Mouse (Mus musculus) heart, embryonic 13.5 days (tissue): ENCODE data around the gene Gm48552. TPM values are rescaled to one million over a fixed set of nuclear protein-coding genes. Genes with fewer than 3 reads are reported as not detected.

Experiments
- ATAC-seq: fragments of 200-750 bp; cut with Nextera tagmentation; 2 replicates; pipeline ENCODE4 v1.8.0; 2017; ENCODE audit warnings: moderate TSS enrichment; ENCODE audit not compliant: insufficient number of reproducible peaks, low FRiP score, low TSS enrichment; ENCODE audit errors: extremely low read depth
- H3K27ac ChIP-seq: fragments of 300-500 bp; sonication (generic); replicated peaks from 2 replicates; pipeline ENCODE4 v1.5.1; 2015; ENCODE audit warnings: moderate library complexity, mild to moderate bottlenecking, inconsistent platforms
- H3K27me3 ChIP-seq: fragments of 300-500 bp; sonication (generic); replicated peaks from 2 replicates; pipeline ENCODE4 v1.6.1; 2015; ENCODE audit warnings: mild to moderate bottlenecking, inconsistent platforms
- H3K36me3 ChIP-seq: fragments of 300-500 bp; sonication (generic); 2 replicates; pipeline ENCODE4 v1.6.1; 2015; ENCODE audit warnings: mild to moderate bottlenecking, inconsistent platforms
- H3K4me1 ChIP-seq: fragments of 300-500 bp; sonication (generic); 2 replicates; pipeline ENCODE4 v1.6.1; 2015; ENCODE audit warnings: inconsistent platforms
- H3K4me2 ChIP-seq: fragments of 300-500 bp; sonication (generic); 2 replicates; pipeline ENCODE4 v1.6.1; 2015; ENCODE audit warnings: inconsistent platforms, mild to moderate bottlenecking, moderate library complexity
- H3K4me3 ChIP-seq: fragments of 300-500 bp; sonication (generic); 2 replicates; pipeline ENCODE4 v1.5.1; 2015; ENCODE audit warnings: moderate library complexity, mild to moderate bottlenecking, inconsistent platforms
- H3K9ac ChIP-seq: fragments of 300-500 bp; sonication (generic); 2 replicates; pipeline ENCODE4 v1.6.1; 2015; ENCODE audit warnings: inconsistent platforms, mild to moderate bottlenecking, moderate library complexity
- H3K9me3 ChIP-seq: fragments of 300-500 bp; sonication (generic); 2 replicates; pipeline ENCODE4 v1.6.1; 2016; ENCODE audit warnings: inconsistent platforms
- WGBS: fragments of 180-500 bp; shearing (Covaris S2); methylation state at CpG from one replicate; pipeline ENCODE4 v1.1.7; 2015; ENCODE audit warnings: mixed read lengths; 5-methylcytosine and 5-hydroxymethylcytosine counted together
- polyA plus RNA-seq: library from polyadenylated mRNA; unstranded; fragments of >200 nt; fragmentation: Nextera tagmentation; extraction: Ambion mirVana; gene quantifications from 2 replicates; pipeline ENCODE4 v1.2.1, GENCODE M21; 2015

Gm48552 gene
- polyA plus RNA-seq, 1 experiment from 2014 or later = 0.82 TPM

- H3K4me3 ChIP-seq = peak overlapping the region; percentile 45
- H3K9me3 ChIP-seq = no peaks in the 10 kb centered on the region
- H3K4me1 ChIP-seq = peaks cover 96% of the 10 kb centered on the region
- WGBS = 19% methylated on average over 31 of the region's 31 CpGs
- peaks cover 65% of the 10 kb centered on the region for H3K36me3 ChIP-seq
- H3K9ac ChIP-seq = peak overlapping the region; percentile 71
- H3K27ac ChIP-seq = peak overlapping the region; percentile 98
- H3K4me2 ChIP-seq = peak overlapping the region; percentile 65
- H3K27me3 ChIP-seq = peaks cover 4% of the 10 kb centered on the region; the same call in 1 of the 2 replicates
- ATAC-seq = no peak
These were observed 19.0 kb downstream of the Gm48552 start for GRCm38 (mm10) chr10:81407539-81408423.

GRCm38 (mm10) chr10:81408424-81408729 is 19.6 kb downstream of the Gm48552 start:
- H3K9me3 ChIP-seq = no peaks in the 10 kb centered on the region
- peak overlapping the region; percentile 65; the same call in 1 of the 2 replicates for H3K4me2 ChIP-seq
- H3K9ac ChIP-seq = peak overlapping the region; percentile 71; the same call in 1 of the 2 replicates
- H3K4me3 ChIP-seq = no peak overlapping the region
- peak overlapping the region; percentile 98 for H3K27ac ChIP-seq
- no peak for ATAC-seq
- H3K36me3 ChIP-seq = peaks cover 65% of the 10 kb centered on the region
- WGBS = 45% methylated on average over 13 of the region's 13 CpGs
- peaks cover 4% of the 10 kb centered on the region; the same call in 1 of the 2 replicates for H3K27me3 ChIP-seq
- peaks cover 96% of the 10 kb centered on the region for H3K4me1 ChIP-seq

- 13% methylated on average over 9 of the region's 9 CpGs for WGBS
- Histone ChIP-seq H3K36me3 (peaks cover 60% of the 10 kb centered on the region), H3K4me2 (peak overlapping the region; percentile 51), H3K27me3 (peaks cover 4% of the 10 kb centered on the region; the same call in 1 of the 2 replicates), H3K4me1 (peaks cover 96% of the 10 kb centered on the region), H3K9me3 (no peaks in the 10 kb centered on the region), H3K9ac (peak overlapping the region; percentile 71; the same call in 1 of the 2 replicates), H3K4me3 (no peak overlapping the region), H3K27ac (peak overlapping the region; percentile 98)
- ATAC-seq = peak; percentile 6; the same call in 1 of the 2 replicates
These were observed 20.1 kb downstream of the Gm48552 start for GRCm38 (mm10) chr10:81408871-81409291.

GRCm38 (mm10) chr10:81409330-81409729 is 20.5 kb downstream of the Gm48552 start:
- Histone ChIP-seq H3K27me3 (peaks cover 4% of the 10 kb centered on the region; the same call in 1 of the 2 replicates), H3K4me1 (peaks cover 96% of the 10 kb centered on the region), H3K9ac (peak overlapping the region; percentile 71), H3K4me3 (peak overlapping the region; percentile 25), H3K4me2 (peak overlapping the region; percentile 51), H3K27ac (peak overlapping the region; percentile 98), H3K9me3 (no peaks in the 10 kb centered on the region), H3K36me3 (peaks cover 56% of the 10 kb centered on the region)
- 34% methylated on average over 8 of the region's 8 CpGs for WGBS
- no peak for ATAC-seq

DNA sequence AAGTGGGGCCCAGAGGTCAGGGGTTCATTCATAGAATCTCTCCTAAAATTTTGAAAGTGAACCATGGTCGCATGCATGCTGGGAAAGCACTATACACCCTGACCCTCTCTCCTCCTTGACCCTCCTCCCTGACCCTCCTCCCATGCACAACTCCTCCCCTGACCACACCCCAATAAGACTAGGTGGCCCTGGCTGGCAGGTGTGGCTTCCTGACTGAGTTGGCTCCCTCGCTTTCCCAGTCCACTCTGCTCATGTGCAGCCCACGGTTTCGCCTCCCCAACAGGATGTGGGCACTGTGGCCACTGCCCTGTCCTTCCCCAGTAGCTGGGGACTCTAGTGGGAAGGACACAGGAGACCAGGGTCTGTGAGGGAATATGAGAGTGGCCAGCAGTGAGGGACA is 21.5 kb downstream of the Gm48552 start:
- peak overlapping the region; percentile 71 for H3K9ac ChIP-seq
- no peak for ATAC-seq
- peaks cover 47% of the 10 kb centered on the region for H3K36me3 ChIP-seq
- peak overlapping the region; percentile 25; the same call in 1 of the 2 replicates for H3K4me3 ChIP-seq
- H3K27me3 ChIP-seq = 0 out of 2 replicates have a peak, but pooled peaks cover 4% of the 10 kb centered on the region
- no peaks in the 10 kb centered on the region for H3K9me3 ChIP-seq
- 56% methylated on average over 4 of the region's 4 CpGs for WGBS
- peak overlapping the region; percentile 51 for H3K4me2 ChIP-seq
- H3K4me1 ChIP-seq = peaks cover 100% of the 10 kb centered on the region
- peak overlapping the region; percentile 98 for H3K27ac ChIP-seq

DNA sequence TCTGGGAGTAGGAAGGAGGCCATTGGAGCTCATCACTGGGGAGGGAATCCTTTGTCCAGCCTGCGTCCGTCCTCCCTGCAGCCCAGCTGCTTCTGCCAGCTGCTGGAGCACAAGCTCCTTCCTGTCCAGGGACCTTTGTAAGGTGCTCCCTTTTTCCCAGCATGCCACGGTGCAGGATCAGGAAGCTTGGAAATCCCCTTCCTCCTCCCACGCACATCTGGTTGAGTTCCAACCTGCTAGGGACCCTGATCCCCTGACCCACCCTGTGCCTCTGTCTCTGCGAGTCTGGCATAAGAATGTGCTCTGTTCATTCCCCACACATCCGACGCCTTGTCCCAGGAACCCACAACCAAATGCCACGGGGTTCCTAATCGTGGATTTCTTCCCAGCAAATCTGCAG is 22.2 kb downstream of the Gm48552 start:
- Histone ChIP-seq H3K9me3 (no peaks in the 10 kb centered on the region), H3K9ac (peak overlapping the region; percentile 71), H3K27me3 (0 out of 2 replicates have a peak, but pooled peaks cover 4% of the 10 kb centered on the region), H3K36me3 (peaks cover 47% of the 10 kb centered on the region), H3K4me2 (peak overlapping the region; percentile 51), H3K4me1 (peaks cover 100% of the 10 kb centered on the region), H3K4me3 (no peak overlapping the region), H3K27ac (peak overlapping the region; percentile 98)
- ATAC-seq = no peak
- 60% methylated on average over 9 of the region's 9 CpGs for WGBS

DNA sequence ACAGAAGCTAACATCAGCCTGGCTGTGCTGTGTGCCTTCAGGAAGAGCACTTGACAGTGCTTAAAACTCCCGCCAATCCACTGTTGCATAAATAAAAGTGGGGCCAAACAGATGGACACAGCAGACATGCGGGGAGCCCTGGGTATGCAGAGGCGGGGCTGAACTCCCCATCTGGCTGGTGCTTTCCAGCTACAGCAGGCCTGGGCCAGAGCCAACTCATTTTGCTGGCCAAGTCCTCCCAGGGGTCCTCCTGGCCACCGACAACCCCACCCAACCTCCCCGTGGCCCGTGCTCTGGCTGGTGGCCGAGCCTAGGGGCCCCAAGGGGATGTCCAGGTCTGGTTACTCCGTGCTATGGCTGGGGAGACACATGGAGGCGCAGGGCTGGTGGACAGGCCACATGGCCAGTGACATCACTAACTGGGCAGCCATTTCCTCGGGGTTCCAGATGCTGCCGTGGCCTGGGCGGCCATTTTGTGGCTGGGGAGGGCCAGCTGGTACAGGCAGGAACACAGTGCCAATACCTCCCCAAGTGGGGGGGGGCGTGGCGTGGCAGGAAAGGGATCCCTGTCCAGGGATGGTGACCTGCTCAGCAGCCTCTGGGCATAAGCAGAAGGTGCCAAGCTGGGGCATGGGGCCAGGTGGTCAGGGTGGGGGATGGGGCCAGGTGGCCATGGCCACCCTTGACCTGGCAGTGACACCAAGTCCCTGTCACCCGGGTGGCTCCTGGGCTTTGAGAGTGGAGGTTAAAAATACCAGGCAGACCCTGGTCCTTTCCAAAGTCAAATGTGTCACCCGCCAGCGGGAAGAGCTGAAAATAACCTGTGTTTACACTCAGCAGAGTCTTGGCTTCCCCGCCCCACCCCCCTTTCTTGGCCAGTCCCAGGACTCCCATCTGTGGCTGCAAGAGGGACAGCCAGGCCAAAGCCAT is 22.9 kb downstream of the Gm48552 start:
- H3K27ac ChIP-seq = peak overlapping the region; percentile 98
- 40% methylated on average over 18 of the region's 18 CpGs for WGBS
- ATAC-seq = no peak
- no peaks in the 10 kb centered on the region for H3K9me3 ChIP-seq
- H3K4me1 ChIP-seq = peaks cover 100% of the 10 kb centered on the region
- peak overlapping the region; percentile 37 for H3K4me2 ChIP-seq
- H3K4me3 ChIP-seq = no peak overlapping the region
- H3K9ac ChIP-seq = peak overlapping the region; percentile 71
- H3K36me3 ChIP-seq = peaks cover 40% of the 10 kb centered on the region
- 0 out of 2 replicates have a peak, but pooled peaks cover under 1% of the 10 kb centered on the region for H3K27me3 ChIP-seq

DNA sequence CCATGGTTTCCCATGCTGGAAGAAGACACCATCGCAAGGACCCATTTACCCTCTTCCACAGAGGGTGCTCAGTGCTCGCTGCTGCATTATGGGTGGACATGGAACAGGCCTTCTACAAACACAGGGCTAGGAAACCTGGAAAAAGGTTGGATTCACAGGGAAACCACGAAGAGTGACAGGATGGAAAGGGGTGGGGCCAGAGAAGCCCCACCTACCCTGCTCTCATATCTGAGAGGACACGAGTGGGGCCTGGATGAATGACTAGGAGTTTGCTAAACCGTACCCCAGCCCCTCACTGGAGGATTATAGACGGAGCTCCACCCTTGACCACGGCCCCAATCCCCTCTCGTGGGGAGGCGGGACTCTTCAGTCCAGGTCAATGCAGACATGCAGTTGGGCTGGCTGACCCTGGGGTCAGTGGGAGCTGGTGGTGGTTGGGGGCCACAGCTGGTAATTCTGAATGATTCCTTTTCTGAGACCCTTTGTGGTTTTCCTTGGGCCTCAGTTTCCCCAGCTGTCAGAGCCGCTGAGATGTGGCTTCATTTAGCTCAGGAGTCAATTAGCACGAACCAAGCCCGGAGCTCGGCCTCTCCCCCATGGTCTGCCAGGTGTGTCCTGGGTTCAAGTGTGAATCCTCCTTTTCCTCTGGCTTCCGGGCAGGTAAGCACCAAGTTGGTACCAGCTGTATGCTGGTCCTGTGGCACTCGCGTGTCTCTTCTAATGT is 23.9 kb downstream of the Gm48552 start:
- no peak overlapping the region for H3K4me3 ChIP-seq
- peak overlapping the region; percentile 98 for H3K27ac ChIP-seq
- WGBS = 69% methylated on average over 16 of the region's 16 CpGs
- no peak for ATAC-seq
- H3K9me3 ChIP-seq = no peaks in the 10 kb centered on the region
- H3K4me2 ChIP-seq = peak overlapping the region; percentile 37
- H3K9ac ChIP-seq = peak overlapping the region; percentile 71
- peaks cover 100% of the 10 kb centered on the region for H3K4me1 ChIP-seq
- peaks cover 34% of the 10 kb centered on the region for H3K36me3 ChIP-seq
- H3K27me3 ChIP-seq = no peaks in the 10 kb centered on the region

DNA sequence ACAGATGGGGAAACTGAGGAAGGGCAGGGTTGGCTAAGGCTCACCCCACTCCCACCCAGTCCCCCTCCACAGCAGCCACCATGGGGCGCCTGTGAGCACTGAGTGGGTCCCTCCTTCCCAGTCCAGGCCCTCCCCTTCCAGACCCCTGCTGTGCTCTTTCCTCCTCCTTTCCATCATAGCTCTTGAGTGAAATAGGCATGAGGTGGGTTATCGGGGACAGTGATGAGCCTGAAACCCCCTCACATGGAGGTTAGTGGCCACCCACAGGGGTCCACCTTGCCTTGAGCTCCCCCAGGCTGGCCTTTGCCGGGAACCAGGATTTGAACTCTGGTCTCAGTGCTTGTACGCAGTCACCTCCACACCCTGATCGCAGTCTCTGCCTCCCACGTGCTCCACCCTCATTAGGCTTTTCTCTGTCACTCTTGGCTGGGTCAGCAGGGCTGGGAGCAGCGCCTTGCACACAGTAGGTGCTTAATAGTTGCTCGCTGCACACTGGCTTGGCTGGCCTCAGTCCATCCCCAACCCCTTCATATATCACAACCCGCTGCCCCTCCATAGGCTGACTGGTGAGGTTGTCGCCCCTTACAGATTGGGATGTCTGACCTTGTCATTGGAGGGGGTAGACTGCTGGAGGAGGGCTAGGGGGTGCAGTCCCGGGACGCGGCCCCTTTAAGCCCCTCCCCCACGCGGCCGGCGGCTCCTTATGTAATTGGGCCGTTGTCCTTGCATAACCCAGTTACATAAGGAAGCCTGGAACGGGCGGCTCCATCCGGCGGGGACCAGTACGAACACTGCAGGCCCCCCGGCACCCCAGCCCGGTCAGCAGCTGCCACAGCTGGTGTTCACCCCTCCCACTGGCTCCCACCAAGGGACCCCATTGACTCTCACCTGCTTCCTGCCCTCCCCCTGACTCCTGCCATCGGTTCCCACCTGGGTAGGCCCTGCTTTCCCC is 24.8 kb downstream of the Gm48552 start:
- Histone ChIP-seq H3K27ac (peak overlapping the region; percentile 98), H3K36me3 (peaks cover 31% of the 10 kb centered on the region), H3K4me3 (peak overlapping the region; percentile 22; the same call in 1 of the 2 replicates), H3K27me3 (no peaks in the 10 kb centered on the region), H3K9ac (peak overlapping the region; percentile 71), H3K4me2 (peak overlapping the region; percentile 50), H3K9me3 (no peaks in the 10 kb centered on the region), H3K4me1 (peaks cover 100% of the 10 kb centered on the region)
- WGBS = 29% methylated on average over 26 of the region's 26 CpGs
- ATAC-seq = no peak

DNA sequence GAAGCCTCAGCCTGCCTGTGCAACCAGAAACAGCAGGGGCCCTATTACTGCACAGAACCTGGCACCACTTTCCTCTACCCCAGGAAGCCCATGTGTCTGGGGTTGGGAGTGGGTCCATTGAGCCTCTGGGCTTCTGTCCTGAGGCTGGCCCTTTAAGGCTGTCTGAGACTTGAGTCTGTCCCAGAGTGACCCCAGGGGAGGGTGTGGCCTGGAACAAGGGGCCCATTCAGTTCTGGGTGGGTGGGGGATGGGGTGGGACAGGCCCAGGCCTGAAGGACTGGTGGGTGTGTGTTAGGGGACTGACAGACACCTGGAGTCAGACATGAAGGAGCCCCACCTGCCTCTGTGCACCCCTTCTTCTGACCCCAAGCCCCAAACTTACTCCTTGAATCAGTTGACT is 25.9 kb downstream of the Gm48552 start:
- Histone ChIP-seq H3K4me2 (no peak overlapping the region), H3K27me3 (no peaks in the 10 kb centered on the region)
- no peak for ATAC-seq

More for the DNA sequence above, 25.9 kb downstream of the Gm48552 start:
- no peak overlapping the region for H3K4me3 ChIP-seq
- H3K36me3 ChIP-seq = peaks cover 32% of the 10 kb centered on the region
- H3K9me3 ChIP-seq = no peaks in the 10 kb centered on the region
- H3K27ac ChIP-seq = peak overlapping the region; percentile 55; the same call in 1 of the 2 replicates
- H3K4me1 ChIP-seq = peaks cover 99% of the 10 kb centered on the region
- peak overlapping the region; percentile 71; the same call in 1 of the 2 replicates for H3K9ac ChIP-seq
